Mouse (Mus musculus): ENCODE data around the gene Vpreb2.

DNA sequence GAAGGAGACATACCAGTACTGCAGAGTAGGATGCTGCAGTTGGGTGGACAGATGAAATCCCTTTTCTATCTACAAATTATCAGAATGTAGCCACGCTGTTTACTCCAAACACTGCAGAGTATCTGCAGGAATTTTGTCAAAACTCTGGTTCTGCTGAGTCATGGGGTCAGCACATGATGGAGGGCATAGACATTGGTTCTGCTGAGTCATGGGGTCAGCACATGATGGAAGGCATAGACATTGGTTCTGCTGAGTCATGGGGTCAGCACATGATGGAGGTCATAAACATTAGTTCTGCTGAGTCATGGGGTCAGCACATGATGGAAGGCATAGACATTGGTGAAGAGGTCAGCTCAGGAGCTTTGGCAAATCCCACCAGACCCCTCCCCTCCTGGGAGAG is 7.5 kb downstream of the Vpreb2 start:
- TF ChIP-seq CTCF (IDR thresholded peaks at IDR 0.05; ENCODE audit: low read depth) (no peak), EP300 (IDR thresholded peaks at IDR 0.05; ENCODE audit: low read depth) (no peak)

Measured in heart, postnatal 0 days (tissue).